Mouse (Mus musculus) embryonic facial prominence, embryonic 12.5 days (tissue): Measurements from ENCODE around the gene Slc15a2. TPM values are rescaled to one million over a fixed set of nuclear protein-coding genes. Genes with fewer than 3 reads are reported as not detected.

Experiments used
- ATAC-seq: fragments of 200-750 bp; cut with Nextera tagmentation; 2 replicates; pipeline ENCODE4 v1.8.0; 2017; ENCODE audit not compliant: insufficient number of reproducible peaks, insufficient read depth, low FRiP score, low TSS enrichment
- H3K27ac ChIP-seq: fragments of 300-500 bp; sonication (generic); 2 replicates; pipeline ENCODE4 v1.5.1; 2016; ENCODE audit warnings: mild to moderate bottlenecking
- H3K27me3 ChIP-seq: fragments of 300-500 bp; sonication (generic); 2 replicates; pipeline ENCODE4 v1.6.1; 2016; ENCODE audit warnings: mild to moderate bottlenecking, moderate library complexity
- H3K36me3 ChIP-seq: fragments of 300-500 bp; sonication (generic); 2 replicates; pipeline ENCODE4 v1.6.1; 2016; ENCODE audit warnings: mild to moderate bottlenecking
- H3K4me1 ChIP-seq: fragments of 300-500 bp; sonication (generic); 2 replicates; pipeline ENCODE4 v1.6.1; 2016
- H3K4me2 ChIP-seq: fragments of 300-500 bp; sonication (generic); replicated peaks from 2 replicates; pipeline ENCODE4 v1.6.1; 2016; ENCODE audit warnings: mild to moderate bottlenecking, moderate library complexity
- H3K4me3 ChIP-seq: fragments of 300-500 bp; sonication (generic); 2 replicates; pipeline ENCODE4 v1.5.1; 2016; ENCODE audit warnings: mild to moderate bottlenecking
- H3K9ac ChIP-seq: fragments of 300-500 bp; sonication (generic); 2 replicates; pipeline ENCODE4 v1.6.1; 2016; ENCODE audit warnings: mild to moderate bottlenecking, moderate library complexity
- H3K9me3 ChIP-seq: fragments of 300-500 bp; sonication (generic); 2 replicates; pipeline ENCODE4 v1.6.1; 2016; ENCODE audit warnings: mild to moderate bottlenecking, moderate library complexity
- WGBS: fragments of 180-500 bp; shearing (Covaris S2); methylation state at CpG from one replicate; pipeline ENCODE4 v1.1.7; 2016; 5-methylcytosine and 5-hydroxymethylcytosine counted together
- microRNA-seq: library from miRNA; unstranded; fragments of <30 nt; microRNA quantifications from one replicate; pipeline ENCODE4, GENCODE M21; 2017
- polyA plus RNA-seq: library from polyadenylated mRNA; unstranded; fragments of >200 nt; fragmentation: Nextera tagmentation; extraction: Ambion mirVana; gene quantifications from 2 replicates; pipeline ENCODE4 v1.2.1, GENCODE M21; 2016

Gene Slc15a2
- polyA plus RNA-seq, 1 experiment from 2014 or later = 5.0 TPM

GRCm38 (mm10) chr16:36717481-36717880, 67.3 kb downstream of the Slc15a2 start:
- Histone ChIP-seq H3K27me3 (no peaks in the 10 kb centered on the region), H3K4me2 (no peak overlapping the region), H3K4me3 (no peak overlapping the region), H3K9ac (no peak overlapping the region), H3K27ac (no peak overlapping the region), H3K4me1 (no peaks in the 10 kb centered on the region), H3K36me3 (no peaks in the 10 kb centered on the region), H3K9me3 (no peaks in the 10 kb centered on the region)
- 84% methylated on average over 4 of the region's 4 CpGs for WGBS
- no peak for ATAC-seq

- Histone ChIP-seq H3K27me3 (no peaks in the 10 kb centered on the region), H3K4me3 (no peak overlapping the region), H3K4me2 (no peak overlapping the region), H3K4me1 (no peaks in the 10 kb centered on the region), H3K27ac (no peak overlapping the region), H3K9ac (no peak overlapping the region), H3K9me3 (no peaks in the 10 kb centered on the region), H3K36me3 (no peaks in the 10 kb centered on the region)
- no peak for ATAC-seq
- 87% methylated on average over 12 of the region's 12 CpGs for WGBS
These were observed 73.0 kb downstream of the Slc15a2 start for GRCm38 (mm10) chr16:36711760-36712159.

- ATAC-seq = no peak
- no peak overlapping the region for H3K27ac ChIP-seq
- no peaks in the 10 kb centered on the region for H3K9me3 ChIP-seq
- WGBS = 91% methylated on average over 2 of the region's 2 CpGs
- H3K4me3 ChIP-seq = no peak overlapping the region
- no peak overlapping the region for H3K4me2 ChIP-seq
- H3K27me3 ChIP-seq = no peaks in the 10 kb centered on the region
- H3K9ac ChIP-seq = no peak overlapping the region
- H3K4me1 ChIP-seq = no peaks in the 10 kb centered on the region
- no peaks in the 10 kb centered on the region for H3K36me3 ChIP-seq
These were observed 74.0 kb downstream of the Slc15a2 start for GRCm38 (mm10) chr16:36710794-36711193.

GRCm38 (mm10) chr16:36709405-36709804, 75.4 kb downstream of the Slc15a2 start:
- H3K9me3 ChIP-seq = no peaks in the 10 kb centered on the region
- H3K9ac ChIP-seq = no peak overlapping the region
- H3K4me2 ChIP-seq = no peak overlapping the region
- H3K36me3 ChIP-seq = no peaks in the 10 kb centered on the region
- no peak for ATAC-seq
- 93% methylated on average over 17 of the region's 17 CpGs for WGBS
- H3K27ac ChIP-seq = no peak overlapping the region
- H3K4me1 ChIP-seq = no peaks in the 10 kb centered on the region
- no peak overlapping the region for H3K4me3 ChIP-seq
- no peaks in the 10 kb centered on the region for H3K27me3 ChIP-seq

GRCm38 (mm10) chr16:36708751-36709150, 76.0 kb downstream of the Slc15a2 start:
- Histone ChIP-seq H3K4me3 (no peak overlapping the region), H3K9ac (no peak overlapping the region), H3K4me1 (no peaks in the 10 kb centered on the region), H3K27ac (no peak overlapping the region), H3K36me3 (no peaks in the 10 kb centered on the region), H3K4me2 (no peak overlapping the region), H3K9me3 (no peaks in the 10 kb centered on the region), H3K27me3 (no peaks in the 10 kb centered on the region)
- ATAC-seq = no peak
- WGBS = 74% methylated on average over 7 of the region's 7 CpGs

- Histone ChIP-seq H3K4me1 (no peaks in the 10 kb centered on the region), H3K4me2 (no peak overlapping the region), H3K9ac (no peak overlapping the region), H3K9me3 (no peaks in the 10 kb centered on the region), H3K27ac (no peak overlapping the region), H3K27me3 (no peaks in the 10 kb centered on the region), H3K4me3 (no peak overlapping the region), H3K36me3 (no peaks in the 10 kb centered on the region)
- 77% methylated on average over 6 of the region's 6 CpGs for WGBS
- ATAC-seq = no peak
These were observed 76.9 kb downstream of the Slc15a2 start for GRCm38 (mm10) chr16:36707702-36708423.

- H3K4me1 ChIP-seq = no peaks in the 10 kb centered on the region
- no peak overlapping the region for H3K27ac ChIP-seq
- no peaks in the 10 kb centered on the region for H3K9me3 ChIP-seq
- no peaks in the 10 kb centered on the region for H3K36me3 ChIP-seq
- no peak overlapping the region for H3K4me2 ChIP-seq
- no peaks in the 10 kb centered on the region for H3K27me3 ChIP-seq
- WGBS = 92% methylated on average over 2 of the region's 2 CpGs
- no peak overlapping the region for H3K4me3 ChIP-seq
- H3K9ac ChIP-seq = no peak overlapping the region
- no peak for ATAC-seq
These were observed 84.3 kb downstream of the Slc15a2 start for GRCm38 (mm10) chr16:36700484-36700883.

Small RNAs within 50 kb of the gene (microRNA-seq; reads per million reads assigned to microRNA genes)
- not detected for gene Gm22617

Other genes with a start within 250 kb of the Slc15a2 start
- 0.11 and 0.56 TPM in 2 replicates for gene Casr, start 222.8 kb downstream of the Slc15a2 start, polyA plus RNA-seq
- 0.99 and 1.5 TPM in 2 replicates for gene Cd86, start 118.9 kb downstream of the Slc15a2 start, polyA plus RNA-seq
- gene Ildr1, start 91.0 kb downstream of the Slc15a2 start, polyA plus RNA-seq = 1.9 and 2.4 TPM in 2 replicates
- gene Iqcb1, start 43.4 kb upstream of the Slc15a2 start, polyA plus RNA-seq = 66.1 and 66.2 TPM in 2 replicates
- gene Eaf2, start 90.0 kb upstream of the Slc15a2 start, polyA plus RNA-seq = 1.7 and 1.8 TPM in 2 replicates
- 94.0 and 105 TPM in 2 replicates for gene Golgb1, start 90.2 kb upstream of the Slc15a2 start, polyA plus RNA-seq
- 3.4 TPM in 2 replicates for gene Hcls1, start 150.0 kb upstream of the Slc15a2 start, polyA plus RNA-seq
- gene Fbxo40, start 205.5 kb upstream of the Slc15a2 start, polyA plus RNA-seq = 0.12 and 0.24 TPM in 2 replicates
- 10.2 and 11.7 TPM in 2 replicates for gene Polq, start 226.8 kb upstream of the Slc15a2 start, polyA plus RNA-seq